Mouse (Mus musculus) limb, embryonic 10.5 days (tissue): Measurements from ENCODE around the gene Ctf2. TPM values are rescaled to one million over a fixed set of nuclear protein-coding genes. Genes with fewer than 3 reads are reported as not detected.

Source experiments
- DNase-seq: peaks from one replicate; pipeline ENCODE4 v3.0.0-alpha.2; 2017; ENCODE audit warnings: low spot score
- H3K27ac ChIP-seq: fragments of 300-500 bp; sonication (generic); 2 replicates; pipeline ENCODE4 v1.5.1; 2016; ENCODE audit warnings: mild to moderate bottlenecking
- H3K27me3 ChIP-seq: fragments of 300-500 bp; sonication (generic); 2 replicates; pipeline ENCODE4 v1.6.1; 2016; ENCODE audit warnings: low read depth, mild to moderate bottlenecking; ENCODE audit not compliant: poor library complexity, severe bottlenecking
- H3K36me3 ChIP-seq: fragments of 300-500 bp; sonication (generic); 2 replicates; pipeline ENCODE4 v1.6.1; 2016; ENCODE audit warnings: mild to moderate bottlenecking, moderate library complexity
- H3K4me1 ChIP-seq: fragments of 300-500 bp; sonication (generic); 2 replicates; pipeline ENCODE4 v1.6.1; 2016
- H3K4me3 ChIP-seq: fragments of 300-500 bp; sonication (generic); 2 replicates; pipeline ENCODE4 v1.5.1; 2016; ENCODE audit warnings: mild to moderate bottlenecking, moderate library complexity
- H3K9me3 ChIP-seq: fragments of 300-500 bp; sonication (generic); replicated peaks from 2 replicates; pipeline ENCODE4 v1.6.1; 2016; ENCODE audit warnings: mild to moderate bottlenecking
- WGBS: fragments of 180-500 bp; shearing (Covaris S2); methylation state at CpG from one replicate; pipeline ENCODE4 v1.1.7; 2016; 5-methylcytosine and 5-hydroxymethylcytosine counted together
- microRNA counts: library from miRNA; unstranded; fragments of <30 nt; microRNA quantifications from one replicate; lab custom pipeline; 2017
- microRNA-seq: library from miRNA; unstranded; fragments of <30 nt; microRNA quantifications from one replicate; pipeline ENCODE4, GENCODE M21; 2017
- polyA plus RNA-seq: library from polyadenylated mRNA; unstranded; fragments of >200 nt; fragmentation: Nextera tagmentation; extraction: Ambion mirVana; gene quantifications from 2 replicates; pipeline ENCODE4 v1.2.1, GENCODE M21; 2016

Gene Ctf2
- polyA plus RNA-seq, 1 experiment from 2014 or later = 0.73 TPM

GRCm38 (mm10) chr7:127681888-127682553 is 49.9 kb downstream of the Ctf2 start:
- Histone ChIP-seq H3K9me3 (no peaks in the 10 kb centered on the region), H3K4me1 (peaks cover 16% of the 10 kb centered on the region), H3K36me3 (peaks cover 18% of the 10 kb centered on the region), H3K27ac (no peak overlapping the region), H3K4me3 (no peak overlapping the region), H3K27me3 (no peaks in the 10 kb centered on the region)
- WGBS = 79% methylated on average over 8 of the region's 8 CpGs
- no peak for DNase-seq

GRCm38 (mm10) chr7:127680541-127680940 is 51.4 kb downstream of the Ctf2 start:
- H3K4me3 ChIP-seq = no peak overlapping the region
- 92% methylated on average over 13 of the region's 13 CpGs for WGBS

GRCm38 (mm10) chr7:127678811-127679210 is 53.2 kb downstream of the Ctf2 start:
- DNase-seq = no peak
- no peaks in the 10 kb centered on the region for H3K9me3 ChIP-seq
- H3K27ac ChIP-seq = no peak overlapping the region
- no peak overlapping the region for H3K4me3 ChIP-seq
- H3K4me1 ChIP-seq = no peaks in the 10 kb centered on the region
- 76% methylated on average over 2 of the region's 2 CpGs for WGBS
- H3K36me3 ChIP-seq = peaks cover 16% of the 10 kb centered on the region
- H3K27me3 ChIP-seq = no peaks in the 10 kb centered on the region

More at GRCm38 (mm10) chr7:127680541-127680940, 51.4 kb downstream of the Ctf2 start:
- peaks cover 3% of the 10 kb centered on the region for H3K4me1 ChIP-seq
- DNase-seq = no peak
- H3K36me3 ChIP-seq = peaks cover 22% of the 10 kb centered on the region
- no peaks in the 10 kb centered on the region for H3K27me3 ChIP-seq
- H3K9me3 ChIP-seq = no peaks in the 10 kb centered on the region
- no peak overlapping the region for H3K27ac ChIP-seq

- Histone ChIP-seq H3K4me3 (no peak overlapping the region), H3K9me3 (no peaks in the 10 kb centered on the region), H3K36me3 (peaks cover 16% of the 10 kb centered on the region), H3K4me1 (peaks cover 4% of the 10 kb centered on the region), H3K27ac (no peak overlapping the region), H3K27me3 (no peaks in the 10 kb centered on the region)
- WGBS = 83% methylated on average over 4 of the region's 4 CpGs
- DNase-seq = no peak
Measured at GRCm38 (mm10) chr7:127677609-127678008, 54.4 kb downstream of the Ctf2 start.

- Histone ChIP-seq H3K4me1 (peaks cover 9% of the 10 kb centered on the region), H3K4me3 (no peak overlapping the region), H3K27ac (no peak overlapping the region), H3K36me3 (peaks cover 16% of the 10 kb centered on the region), H3K27me3 (no peaks in the 10 kb centered on the region), H3K9me3 (no peaks in the 10 kb centered on the region)
- 73% methylated on average over 6 of the region's 6 CpGs for WGBS
- peak; percentile 72 for DNase-seq
Measured at GRCm38 (mm10) chr7:127677077-127677476, 54.9 kb downstream of the Ctf2 start.

GRCm38 (mm10) chr7:127675391-127675811 is 56.6 kb downstream of the Ctf2 start:
- H3K36me3 ChIP-seq = peaks cover 16% of the 10 kb centered on the region

GRCm38 (mm10) chr7:127674977-127675376 is 57.0 kb downstream of the Ctf2 start:
- H3K36me3 ChIP-seq = peaks cover 16% of the 10 kb centered on the region
- peak; percentile 88 for DNase-seq
- 3% methylated on average over 5 of the region's 5 CpGs for WGBS
- H3K9me3 ChIP-seq = no peaks in the 10 kb centered on the region
- H3K4me3 ChIP-seq = no peak overlapping the region
- peaks cover 9% of the 10 kb centered on the region for H3K4me1 ChIP-seq
- no peak overlapping the region for H3K27ac ChIP-seq
- H3K27me3 ChIP-seq = no peaks in the 10 kb centered on the region

More at GRCm38 (mm10) chr7:127675391-127675811, 56.6 kb downstream of the Ctf2 start:
- H3K4me1 ChIP-seq = peaks cover 9% of the 10 kb centered on the region
- no peak overlapping the region for H3K4me3 ChIP-seq
- no peaks in the 10 kb centered on the region for H3K27me3 ChIP-seq
- no peak overlapping the region for H3K27ac ChIP-seq
- no peaks in the 10 kb centered on the region for H3K9me3 ChIP-seq
- 81% methylated on average over 9 of the region's 9 CpGs for WGBS
- peak; percentile 39 for DNase-seq

GRCm38 (mm10) chr7:127672776-127673175 is 59.2 kb downstream of the Ctf2 start:
- Histone ChIP-seq H3K27ac (no peak overlapping the region), H3K4me1 (peaks cover 9% of the 10 kb centered on the region), H3K9me3 (no peaks in the 10 kb centered on the region), H3K36me3 (peaks cover 16% of the 10 kb centered on the region), H3K4me3 (no peak overlapping the region), H3K27me3 (no peaks in the 10 kb centered on the region)
- no peak for DNase-seq
- 71% methylated on average over 4 of the region's 4 CpGs for WGBS

- no peak overlapping the region for H3K27ac ChIP-seq
- no peak for DNase-seq
- H3K36me3 ChIP-seq = peaks cover 14% of the 10 kb centered on the region
- 61% methylated on average over 11 of the region's 11 CpGs for WGBS
- no peaks in the 10 kb centered on the region for H3K27me3 ChIP-seq
- H3K4me3 ChIP-seq = no peak overlapping the region
- H3K4me1 ChIP-seq = peaks cover 9% of the 10 kb centered on the region
- H3K9me3 ChIP-seq = no peaks in the 10 kb centered on the region
Measured at GRCm38 (mm10) chr7:127671880-127672774, 59.8 kb downstream of the Ctf2 start.

MicroRNA genes within 50 kb of the gene (microRNA counts, 519-probe panel; counts per million panel counts)
- microRNA mmu-miR-762 (lab: Ali Mortazavi, UCI) = 684 counts per million, percentile 72 among the panel's probes with 10 or more counts

Small RNA genes lying within 50 kb of the gene (microRNA-seq; reads per million reads assigned to microRNA genes)
- gene Mir762 = not detected

Other genes starting within 250 kb of the Ctf2 start
- 70.9 and 80.4 TPM in 2 replicates for gene Srcap, start 220.2 kb downstream of the Ctf2 start, polyA plus RNA-seq
- 15.4 and 17.1 TPM in 2 replicates for gene Gm42715, start 212.6 kb downstream of the Ctf2 start, polyA plus RNA-seq
- gene Tmem265, start 170.8 kb downstream of the Ctf2 start, polyA plus RNA-seq = 3.1 and 4.1 TPM in 2 replicates
- 34.1 and 39.6 TPM in 2 replicates for gene Phkg2, start 158.8 kb downstream of the Ctf2 start, polyA plus RNA-seq
- gene Ccdc189, start 143.6 kb downstream of the Ctf2 start, polyA plus RNA-seq = 9.4 and 12.4 TPM in 2 replicates
- 62.2 and 69.6 TPM in 2 replicates for gene Rnf40, start 143.4 kb downstream of the Ctf2 start, polyA plus RNA-seq
- gene Zfp629, start 116.4 kb downstream of the Ctf2 start, polyA plus RNA-seq = 29.0 and 32.9 TPM in 2 replicates
- 77.9 and 79.5 TPM in 2 replicates for gene Bcl7c, start 23.2 kb downstream of the Ctf2 start, polyA plus RNA-seq
- 11.1 and 14.2 TPM in 2 replicates for gene Ctf1, start 19.4 kb downstream of the Ctf2 start, polyA plus RNA-seq
- 9.4 and 10.8 TPM in 2 replicates for gene Fbxl19, start 12.4 kb upstream of the Ctf2 start, polyA plus RNA-seq
- 15.2 and 16.0 TPM in 2 replicates for gene Orai3, start 37.6 kb upstream of the Ctf2 start, polyA plus RNA-seq
- gene Setd1a, start 44.5 kb upstream of the Ctf2 start, polyA plus RNA-seq = 21.9 and 24.2 TPM in 2 replicates
- gene Gm49388, start 53.4 kb upstream of the Ctf2 start, polyA plus RNA-seq = not detected in 2 replicates
- gene Hsd3b7, start 68.4 kb upstream of the Ctf2 start, polyA plus RNA-seq = 5.5 and 8.2 TPM in 2 replicates
- 20.2 and 28.5 TPM in 2 replicates for gene Stx4a, start 92.1 kb upstream of the Ctf2 start, polyA plus RNA-seq
- gene Stx1b, start 92.4 kb upstream of the Ctf2 start, polyA plus RNA-seq = 3.9 and 9.3 TPM in 2 replicates
- gene Zfp646, start 144.1 kb upstream of the Ctf2 start, polyA plus RNA-seq = 20.0 and 20.3 TPM in 2 replicates
- 47.9 and 48.0 TPM in 2 replicates for gene Zfp668, start 144.7 kb upstream of the Ctf2 start, polyA plus RNA-seq
- gene Prss53, start 158.8 kb upstream of the Ctf2 start, polyA plus RNA-seq = 0.50 and 0.75 TPM in 2 replicates
- gene Gm21974, start 163.3 kb upstream of the Ctf2 start, polyA plus RNA-seq = not detected in 2 replicates
- gene Vkorc1, start 163.5 kb upstream of the Ctf2 start, polyA plus RNA-seq = 48.3 and 51.8 TPM in 2 replicates
- 130 and 137 TPM in 2 replicates for gene Bckdk, start 171.9 kb upstream of the Ctf2 start, polyA plus RNA-seq
- gene Kat8, start 180.3 kb upstream of the Ctf2 start, polyA plus RNA-seq = 48.0 and 53.0 TPM in 2 replicates
- gene Prss8, start 197.9 kb upstream of the Ctf2 start, polyA plus RNA-seq = 6.3 and 7.2 TPM in 2 replicates
- gene Prss36, start 214.6 kb upstream of the Ctf2 start, polyA plus RNA-seq = 9.7 and 10.1 TPM in 2 replicates
- gene Fus, start 235.3 kb upstream of the Ctf2 start, polyA plus RNA-seq = 408 and 469 TPM in 2 replicates